Mouse (Mus musculus): Measurements from ENCODE around the gene Mylk4.

GRCm38 (mm10) chr13:32731283-32731682, 52.5 kb downstream of the Mylk4 start:
- no peak for TF ChIP-seq CTCF (IDR thresholded peaks at IDR 0.05; ENCODE audit: control insufficient read depth, insufficient read depth, low read length)
- TF ChIP-seq POLR2A (IDR thresholded peaks at IDR 0.05; ENCODE audit: borderline replicate concordance, control insufficient read depth, low read depth, low read length) = no peak
